Mouse (Mus musculus): ENCODE data around the gene Svop.

Svop gene

DNA sequence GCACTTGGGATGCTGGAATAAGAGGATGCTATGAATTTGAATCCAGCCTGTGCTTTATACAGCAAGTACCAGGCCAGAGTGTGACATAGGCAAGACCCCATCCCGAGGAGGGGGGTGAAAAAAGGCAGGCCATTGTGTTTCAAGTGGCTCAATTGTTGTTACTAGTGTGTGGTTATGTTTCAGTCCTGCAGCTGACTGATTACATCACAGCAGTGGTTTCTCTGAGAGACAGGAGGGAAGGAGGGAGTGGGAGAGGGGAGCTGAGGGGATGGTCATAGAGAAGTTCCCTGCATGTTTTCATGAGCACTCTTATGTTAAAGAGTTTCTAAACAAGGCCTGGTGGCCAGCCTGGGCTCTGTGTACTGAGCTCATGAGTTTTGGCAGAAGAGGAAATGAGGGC lies 11.4 kb upstream of the Svop start:
- no peak for DNase-seq (ENCODE audit: low spot score)

GRCm38 (mm10) chr5:114101873-114102272 lies 10.5 kb upstream of the Svop start:
- DNase-seq (ENCODE audit: low spot score) = no peak

GRCm38 (mm10) chr5:114100390-114101099 lies 9.2 kb upstream of the Svop start:
- DNase-seq (ENCODE audit: low spot score) = peak; percentile 24

DNA sequence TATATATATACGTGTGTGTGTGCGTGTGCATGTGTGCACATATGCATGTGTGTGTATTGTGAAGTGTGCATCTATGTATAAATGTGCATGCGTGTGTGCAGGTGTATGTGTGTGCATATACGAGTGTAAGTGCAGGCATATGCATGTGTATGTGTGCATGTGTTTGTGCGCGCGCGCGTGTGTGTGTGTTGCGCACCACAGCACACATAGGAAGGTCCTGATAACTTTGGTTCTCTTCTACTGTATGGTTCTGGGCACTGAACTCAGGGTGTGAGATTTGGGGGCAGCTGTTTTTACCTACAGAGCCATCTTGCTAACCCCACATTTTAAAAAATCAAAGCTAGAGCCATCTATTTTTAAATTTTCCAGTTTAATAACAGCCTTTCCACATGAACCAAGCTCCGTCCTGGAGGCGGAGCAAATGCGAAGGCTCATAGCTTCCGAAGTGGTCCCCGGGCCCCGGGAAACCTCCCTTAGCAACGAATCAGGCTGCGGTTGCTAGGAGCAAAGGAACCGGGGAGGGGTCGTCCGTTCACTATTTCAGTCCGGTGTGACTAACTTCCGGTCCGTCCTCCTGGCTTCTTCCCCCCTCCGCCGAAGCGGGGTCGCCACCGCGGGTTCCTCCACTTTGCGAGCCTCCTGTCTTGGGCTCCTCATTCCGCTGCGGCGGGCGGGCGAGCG lies 8.5 kb upstream of the Svop start:
- DNase-seq (ENCODE audit: low spot score) = peak; percentile 91

DNA sequence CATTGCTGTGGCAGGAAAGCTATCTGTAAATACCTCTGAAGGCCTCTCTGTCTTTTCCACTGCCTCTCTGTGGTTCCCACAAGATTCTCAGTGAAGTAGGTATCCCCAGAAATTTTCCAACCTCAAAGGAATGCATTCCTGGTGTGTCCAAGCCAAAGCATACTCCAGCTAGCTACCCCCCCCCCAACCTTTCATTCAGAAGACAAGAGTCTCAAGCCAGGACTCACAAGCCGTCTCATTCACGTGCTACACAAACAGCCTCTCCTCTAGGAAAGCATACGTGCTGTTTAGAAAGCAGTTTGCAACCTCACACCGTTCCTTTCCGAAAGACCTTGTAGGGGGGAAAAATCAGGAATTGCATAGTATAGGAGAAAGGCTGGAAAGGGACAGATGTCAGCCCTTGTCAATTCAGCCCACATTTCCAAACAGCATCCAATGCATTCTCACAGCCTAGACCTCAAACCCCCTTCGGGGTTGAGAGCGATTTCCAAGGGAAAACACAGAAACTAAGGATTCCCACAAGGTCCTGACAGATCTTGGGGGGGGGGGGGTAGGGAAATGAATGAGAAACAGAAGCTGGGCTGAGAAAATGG lies 853 bp downstream of the Svop start:
- no peak for DNase-seq (ENCODE audit: low spot score)

DNA sequence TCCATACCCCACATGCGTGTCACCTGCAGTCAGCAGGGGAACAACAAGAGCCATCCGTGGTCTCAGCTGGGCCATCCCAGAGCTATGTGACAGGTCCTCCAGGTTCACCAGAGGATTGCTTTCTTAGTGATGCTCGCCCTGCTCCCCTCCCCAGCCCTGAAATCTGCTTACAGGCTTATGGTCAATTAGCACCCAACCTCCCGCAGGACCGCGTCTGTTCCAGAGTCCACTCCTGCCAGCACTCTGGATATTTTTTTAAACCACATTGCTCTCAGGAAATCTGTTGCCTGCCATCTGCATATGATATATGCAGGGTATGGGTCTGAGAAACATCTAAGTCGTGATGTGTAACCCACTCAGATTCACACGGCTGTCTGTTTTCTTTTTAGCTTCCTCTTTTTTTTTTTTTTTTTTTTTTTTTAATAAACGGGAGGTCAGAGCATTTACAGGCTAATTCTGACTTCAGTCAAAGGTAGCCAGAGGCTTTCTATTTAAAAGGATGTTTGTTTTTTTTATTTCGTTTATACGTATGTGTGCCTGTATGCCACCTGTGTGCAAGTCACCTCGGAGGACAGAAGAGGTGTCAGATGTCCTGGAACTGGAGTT lies 3.4 kb downstream of the Svop start:
- DNase-seq (ENCODE audit: low spot score) = no peak

DNA sequence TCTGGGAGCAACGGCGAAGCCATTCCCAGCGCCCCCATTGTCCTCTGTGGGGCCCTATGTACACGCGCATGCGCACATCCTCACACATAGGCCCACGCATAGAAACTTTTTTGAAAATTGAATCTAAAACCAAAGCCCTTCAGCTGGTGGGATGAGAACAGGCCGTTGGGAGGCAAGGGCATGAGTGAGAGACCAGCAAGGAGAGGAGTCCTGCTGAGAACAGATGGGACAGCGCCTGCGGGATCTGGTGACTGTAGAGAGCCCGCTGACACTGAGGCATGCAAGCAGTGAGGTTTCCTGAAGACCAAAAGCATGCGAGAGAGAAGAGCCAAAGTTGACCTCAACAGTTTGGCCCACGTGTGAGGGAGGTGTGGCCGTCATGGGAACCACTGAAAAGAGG lies 5.9 kb downstream of the Svop start:
- DNase-seq (ENCODE audit: low spot score) = no peak

DNA sequence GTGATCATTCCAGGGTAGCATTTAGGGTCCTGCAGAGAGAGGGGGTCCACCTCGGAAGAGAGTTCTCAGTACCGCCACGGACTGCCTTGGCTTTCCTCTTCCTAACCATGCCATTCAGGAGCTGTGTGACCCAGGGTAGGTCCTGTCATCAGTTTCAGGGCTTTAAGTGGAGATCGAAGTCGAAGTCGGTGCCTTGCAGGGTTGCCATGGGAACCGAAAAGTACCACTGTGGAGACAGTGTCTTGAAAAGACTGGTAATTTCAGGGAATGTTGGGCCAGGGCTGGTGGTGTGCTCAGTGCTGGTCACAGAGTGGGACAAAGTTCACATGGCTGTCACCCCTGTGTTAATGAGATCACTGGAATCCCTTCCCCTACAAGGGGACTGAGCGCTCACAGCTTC lies 14.4 kb downstream of the Svop start:
- no peak for DNase-seq (ENCODE audit: low spot score)

DNA sequence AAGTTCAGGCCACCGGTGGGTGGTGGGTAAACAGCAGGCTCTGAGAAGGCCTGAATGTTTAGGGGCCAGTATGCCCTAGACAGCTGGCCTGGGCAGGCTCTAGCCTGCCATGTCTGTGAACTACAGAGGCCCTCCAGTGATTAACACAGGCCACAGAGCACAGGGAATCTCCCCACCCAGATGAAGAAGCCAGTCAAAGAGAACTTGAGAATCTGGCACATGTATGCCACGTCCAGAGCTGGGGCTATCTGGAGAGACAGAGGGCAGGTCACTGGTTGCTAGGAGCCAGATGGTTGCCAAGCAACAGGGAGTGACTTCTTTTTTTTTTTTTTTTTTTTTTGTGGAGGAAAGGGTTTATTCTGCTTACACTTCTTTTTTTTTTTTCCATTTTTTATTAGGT lies 19.1 kb downstream of the Svop start:
- DNase-seq (ENCODE audit: low spot score) = no peak

- no peak for DNase-seq (ENCODE audit: low spot score)
These were observed 20.5 kb downstream of the Svop start for GRCm38 (mm10) chr5:114070858-114071257.

GRCm38 (mm10) chr5:114067982-114068381 lies 23.4 kb downstream of the Svop start:
- DNase-seq (ENCODE audit: low spot score) = no peak

GRCm38 (mm10) chr5:114067543-114067942 lies 23.8 kb downstream of the Svop start:
- no peak for DNase-seq (ENCODE audit: low spot score)

DNA sequence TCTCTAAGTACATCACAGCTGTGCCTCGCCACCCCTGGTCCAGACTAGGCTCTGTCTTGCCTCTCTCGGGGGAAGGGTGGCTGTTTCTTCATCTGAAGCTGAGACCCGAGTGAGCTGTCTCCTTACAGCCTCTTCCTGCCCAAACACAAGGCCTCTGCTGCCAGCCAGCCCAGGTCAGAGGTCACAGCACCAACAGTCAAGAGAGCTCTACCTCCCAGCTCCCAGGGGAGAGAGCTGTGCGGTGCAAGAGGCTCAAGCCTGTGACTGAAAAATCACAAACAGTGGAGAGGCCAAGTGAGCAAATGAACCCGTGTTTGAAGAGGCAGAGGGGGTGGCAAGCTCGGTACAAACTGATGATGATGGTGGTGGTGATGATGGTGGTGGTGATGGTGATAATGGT lies 24.8 kb downstream of the Svop start:
- DNase-seq (ENCODE audit: low spot score) = no peak

GRCm38 (mm10) chr5:114065161-114065560 lies 26.2 kb downstream of the Svop start, which contains the start of gene Usp30:
Usp30 (plus strand) TSS chr5:114065461.
- DNase-seq (ENCODE audit: low spot score) = no peak

DNA sequence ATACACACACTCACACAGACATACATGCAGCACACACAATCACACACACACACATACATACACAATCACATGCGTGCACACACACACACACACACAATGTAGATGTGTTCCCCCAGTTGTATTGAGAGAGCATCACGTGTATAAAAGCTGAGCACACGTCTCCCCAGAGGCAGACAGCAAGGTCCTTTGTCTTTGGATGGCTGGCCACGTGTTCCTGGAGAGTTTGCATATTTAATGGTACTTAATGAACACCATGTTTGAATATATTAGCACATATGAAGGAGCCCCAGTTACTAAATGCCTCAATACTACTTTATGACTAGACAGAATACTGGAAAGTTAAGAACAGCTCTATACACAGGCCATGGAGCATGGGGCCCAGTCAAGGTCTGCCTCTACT lies 27.4 kb downstream of the Svop start:
- no peak for DNase-seq (ENCODE audit: low spot score)

GRCm38 (mm10) chr5:114061675-114062074 lies 29.7 kb downstream of the Svop start:
- no peak for DNase-seq (ENCODE audit: low spot score)

GRCm38 (mm10) chr5:114057129-114057731 lies 34.1 kb downstream of the Svop start:
- no peak for DNase-seq (ENCODE audit: low spot score)

GRCm38 (mm10) chr5:114052246-114052761 lies 39.1 kb downstream of the Svop start:
- peak; percentile 53 for DNase-seq (ENCODE audit: low spot score)

DNA sequence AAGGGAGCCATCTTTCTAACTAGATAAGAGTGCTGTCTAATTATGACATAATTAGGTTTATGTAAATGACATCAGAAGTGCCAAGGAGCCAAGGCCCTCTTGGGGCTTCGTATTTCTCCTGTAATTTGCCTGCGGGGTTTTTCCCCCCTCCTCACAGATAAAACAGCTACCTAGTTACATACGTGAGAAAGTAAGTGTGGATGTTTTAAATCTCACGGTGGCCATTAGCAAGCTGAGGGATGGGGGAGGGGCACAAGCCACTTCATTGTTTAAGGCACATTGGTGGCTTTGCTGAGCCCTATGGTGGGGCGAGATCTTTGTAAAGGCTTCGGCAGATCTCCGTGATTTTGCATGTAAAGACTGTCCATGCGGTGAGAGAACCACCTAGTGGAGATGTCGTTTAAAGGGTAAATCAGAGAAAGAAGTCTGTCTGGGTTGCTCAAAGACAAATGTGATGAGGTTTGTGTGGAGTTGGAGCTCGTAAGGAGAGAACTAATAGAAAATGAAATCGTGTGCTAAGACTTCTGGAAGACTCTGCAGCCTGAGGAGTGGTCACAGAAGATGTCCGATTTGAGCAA lies 42.5 kb downstream of the Svop start:
- DNase-seq (ENCODE audit: low spot score) = no peak

GRCm38 (mm10) chr5:114047182-114047581 lies 44.2 kb downstream of the Svop start:
- no peak for DNase-seq (ENCODE audit: low spot score)

DNA sequence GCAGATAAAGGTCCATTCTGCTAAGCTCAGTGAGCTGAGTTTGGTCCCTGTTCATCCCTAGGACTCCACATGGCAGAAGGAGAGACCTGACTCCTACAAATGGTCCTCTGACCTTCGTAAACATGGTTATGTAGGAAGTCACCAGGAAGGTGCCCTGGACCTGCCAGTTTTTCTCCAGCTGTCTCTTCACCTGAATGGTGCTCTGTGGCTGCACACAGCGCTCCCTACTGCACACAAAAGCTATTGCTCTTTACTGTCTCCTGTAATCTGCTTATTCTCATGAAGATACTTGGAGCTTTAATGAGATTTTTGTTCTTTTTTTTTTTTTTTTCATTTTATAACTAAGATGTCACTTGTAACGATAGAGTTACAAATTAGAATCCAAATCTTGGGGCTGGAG lies 44.8 kb downstream of the Svop start:
- DNase-seq (ENCODE audit: low spot score) = no peak

DNA sequence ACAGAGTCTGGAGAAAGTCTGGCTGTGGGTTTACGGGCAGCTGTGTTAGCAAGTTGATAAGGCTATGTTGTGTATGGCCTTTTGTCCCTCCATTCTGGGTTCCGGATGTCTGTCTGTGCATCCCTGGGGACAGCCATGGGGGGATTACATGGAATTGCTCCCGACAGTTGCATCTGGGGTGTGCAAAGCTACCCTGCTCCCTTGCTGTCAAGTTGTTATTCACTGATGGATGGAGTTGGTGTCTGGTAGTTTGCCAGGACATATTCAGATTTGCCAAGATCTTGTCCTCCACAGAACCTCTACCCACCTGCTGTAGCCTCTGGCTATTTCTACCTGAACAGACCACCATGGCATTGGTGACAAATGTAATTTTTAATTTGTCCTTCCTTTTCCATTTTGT lies 45.2 kb downstream of the Svop start:
- DNase-seq (ENCODE audit: low spot score) = no peak
